Mouse (Mus musculus): Measurements from ENCODE around the gene Exoc3l. TPM values are rescaled to one million over a fixed set of nuclear protein-coding genes. Genes with fewer than 3 reads are reported as not detected.

The Exoc3l gene
- polyA plus RNA-seq, 1 experiment = 10.4 TPM

GRCm38 (mm10) chr8:105310118-105310517 is 14.2 kb upstream of the Exoc3l start:
- Histone ChIP-seq H3K4me3 (replicated peaks; ENCODE audit: control insufficient read depth, low read depth, low read length) (no peak overlapping the region), H3K4me1 (ENCODE audit: control insufficient read depth, insufficient read depth, low read length) (no peaks in the 10 kb centered on the region; the same call in none of the 2 replicates), H3K27ac (ENCODE audit: control insufficient read depth, insufficient read depth, low read depth, low read length, poor library complexity) (no peak overlapping the region)
- 94% methylated on average over 8 of the region's 8 CpGs for WGBS
- TF ChIP-seq POLR2A (IDR thresholded peaks at IDR 0.05; ENCODE audit: borderline replicate concordance, control insufficient read depth, low read depth, low read length) (no peak), CTCF (IDR thresholded peaks at IDR 0.05; ENCODE audit: control insufficient read depth, insufficient read depth, low read length) (no peak)

DNA sequence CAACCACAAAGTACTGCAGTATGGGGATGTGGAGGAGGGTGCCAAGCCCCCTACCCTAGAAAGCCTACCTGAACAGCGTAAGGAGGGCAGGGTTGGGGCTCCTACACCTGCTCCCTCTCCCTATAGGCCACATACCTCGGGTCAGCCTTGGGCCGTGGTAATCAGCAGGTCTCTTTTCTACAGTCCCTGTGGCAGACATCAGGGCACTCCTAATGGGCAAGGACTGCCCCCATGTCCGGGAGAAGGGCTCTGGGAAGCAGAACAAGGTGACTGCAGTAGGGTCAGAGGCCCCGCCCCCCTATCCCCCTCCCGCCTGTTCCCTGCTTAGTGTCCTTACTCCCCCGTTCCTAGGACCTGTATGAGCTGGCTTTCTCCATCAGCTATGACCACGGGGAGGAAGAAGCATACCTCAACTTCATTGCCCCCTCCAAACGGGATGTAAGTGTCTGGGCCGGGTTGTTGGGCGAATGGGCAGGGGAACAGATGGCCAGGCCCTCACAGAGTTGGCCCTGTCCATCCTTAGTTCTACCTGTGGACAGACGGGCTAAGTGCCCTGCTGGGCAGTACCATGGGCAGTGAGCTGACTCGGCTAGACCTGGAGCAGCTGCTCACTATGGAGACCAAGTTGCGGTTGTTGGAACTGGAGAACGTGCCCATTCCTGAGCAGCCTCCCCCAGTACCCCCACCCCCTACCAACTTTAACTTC is 13.4 kb upstream of the Exoc3l start:
- no peaks in the 10 kb centered on the region; the same call in none of the 2 replicates for H3K4me1 ChIP-seq (ENCODE audit: control insufficient read depth, insufficient read depth, low read length)
- 88% methylated on average over 15 of the region's 15 CpGs for WGBS
- H3K4me3 ChIP-seq (replicated peaks; ENCODE audit: control insufficient read depth, low read depth, low read length) = no peak overlapping the region
- no peak overlapping the region for H3K27ac ChIP-seq (ENCODE audit: control insufficient read depth, insufficient read depth, low read depth, low read length, poor library complexity)
- TF ChIP-seq POLR2A (IDR thresholded peaks at IDR 0.05; ENCODE audit: borderline replicate concordance, control insufficient read depth, low read depth, low read length) (no peak), CTCF (IDR thresholded peaks at IDR 0.05; ENCODE audit: control insufficient read depth, insufficient read depth, low read length) (no peak)

- no peak for TF ChIP-seq CTCF (IDR thresholded peaks at IDR 0.05; ENCODE audit: control insufficient read depth, insufficient read depth, low read length)
- TF ChIP-seq POLR2A (IDR thresholded peaks at IDR 0.05; ENCODE audit: borderline replicate concordance, control insufficient read depth, low read depth, low read length) = no peak
- no peak overlapping the region for H3K4me3 ChIP-seq (replicated peaks; ENCODE audit: control insufficient read depth, low read depth, low read length)
- no peaks in the 10 kb centered on the region; the same call in none of the 2 replicates for H3K4me1 ChIP-seq (ENCODE audit: control insufficient read depth, insufficient read depth, low read length)
- WGBS = 94% methylated on average over 10 of the region's 10 CpGs
- no peak overlapping the region for H3K27ac ChIP-seq (ENCODE audit: control insufficient read depth, insufficient read depth, low read depth, low read length, poor library complexity)
Observed at GRCm38 (mm10) chr8:105308428-105308827, 12.5 kb upstream of the Exoc3l start.

DNA sequence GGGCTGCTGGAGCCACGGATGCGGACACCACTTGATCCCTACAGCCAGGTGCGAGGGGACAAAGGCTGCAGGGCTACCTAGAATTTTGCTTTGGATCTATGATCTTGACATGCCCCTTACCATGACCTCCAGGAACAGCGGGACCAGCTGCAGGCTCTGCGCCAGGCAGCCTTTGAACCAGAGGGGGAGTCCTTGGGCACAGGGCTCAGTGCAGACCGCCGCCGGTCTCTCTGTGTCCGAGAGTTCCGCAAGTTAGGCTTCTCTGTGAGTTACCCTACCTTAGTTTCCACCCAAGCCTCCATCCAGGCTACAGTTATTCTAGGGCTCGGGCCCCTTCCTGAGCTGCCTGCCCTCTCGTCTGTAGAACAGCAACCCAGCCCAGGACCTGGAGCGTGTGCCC is 11.8 kb upstream of the Exoc3l start:
- no peak overlapping the region for H3K4me3 ChIP-seq (replicated peaks; ENCODE audit: control insufficient read depth, low read depth, low read length)
- TF ChIP-seq POLR2A (IDR thresholded peaks at IDR 0.05; ENCODE audit: borderline replicate concordance, control insufficient read depth, low read depth, low read length) (no peak), CTCF (IDR thresholded peaks at IDR 0.05; ENCODE audit: control insufficient read depth, insufficient read depth, low read length) (no peak)
- H3K27ac ChIP-seq (ENCODE audit: control insufficient read depth, insufficient read depth, low read depth, low read length, poor library complexity) = no peak overlapping the region
- 96% methylated on average over 13 of the region's 13 CpGs for WGBS
- H3K4me1 ChIP-seq (ENCODE audit: control insufficient read depth, insufficient read depth, low read length) = no peaks in the 10 kb centered on the region; the same call in none of the 2 replicates

DNA sequence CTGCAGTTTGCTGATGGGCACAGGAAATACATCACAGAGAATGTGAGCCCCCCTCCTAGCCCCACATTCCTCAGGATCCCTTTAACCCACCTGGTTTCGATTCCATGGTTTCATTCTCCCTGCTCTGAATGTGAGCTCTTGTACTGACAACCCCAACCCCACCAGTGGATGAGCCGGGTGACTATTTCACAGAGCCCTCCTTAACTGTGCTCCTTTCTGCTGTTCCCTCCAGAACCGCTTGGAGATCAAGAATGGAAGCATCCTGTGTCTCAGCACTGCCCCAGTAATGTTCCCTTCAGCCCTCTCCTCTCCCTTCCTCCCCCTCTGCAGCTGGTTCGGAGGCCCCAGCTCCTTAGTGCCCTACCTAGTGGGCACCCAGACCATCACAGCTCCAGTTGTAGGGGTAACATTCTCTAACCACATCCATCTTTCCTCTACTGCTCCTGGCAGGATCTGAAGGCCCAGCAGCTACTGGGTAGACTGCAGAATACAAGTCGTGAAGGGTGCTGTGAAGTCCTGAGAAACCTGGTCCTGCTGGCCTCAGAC is 10.3 kb upstream of the Exoc3l start:
- TF ChIP-seq CTCF (IDR thresholded peaks at IDR 0.05; ENCODE audit: control insufficient read depth, insufficient read depth, low read length) (no peak), POLR2A (IDR thresholded peaks at IDR 0.05; ENCODE audit: borderline replicate concordance, control insufficient read depth, low read depth, low read length) (no peak)
- WGBS = 41% methylated on average over 5 of the region's 5 CpGs
- H3K4me3 ChIP-seq (replicated peaks; ENCODE audit: control insufficient read depth, low read depth, low read length) = no peak overlapping the region
- no peaks in the 10 kb centered on the region; the same call in 1 of the 2 replicates for H3K4me1 ChIP-seq (ENCODE audit: control insufficient read depth, insufficient read depth, low read length)
- H3K27ac ChIP-seq (ENCODE audit: control insufficient read depth, insufficient read depth, low read depth, low read length, poor library complexity) = no peak overlapping the region

GRCm38 (mm10) chr8:105305211-105306145 is 9.6 kb upstream of the Exoc3l start, which contains the start of gene Elmo3:
Gene Elmo3, plus strand, starts transcription at chr8:105305601.
- WGBS = 9% methylated on average over 29 of the region's 30 CpGs
- no peak for TF ChIP-seq CTCF (IDR thresholded peaks at IDR 0.05; ENCODE audit: control insufficient read depth, insufficient read depth, low read length)
- TF ChIP-seq POLR2A (IDR thresholded peaks at IDR 0.05; ENCODE audit: borderline replicate concordance, control insufficient read depth, low read depth, low read length) = 0 out of 2 replicates have a peak, but pooled peaks have one; percentile 34
- H3K27ac ChIP-seq (ENCODE audit: control insufficient read depth, insufficient read depth, low read depth, low read length, poor library complexity) = peak within 1 kb of the TSS; percentile 7
- peak within 1 kb of the TSS; percentile 2 for H3K4me3 ChIP-seq (replicated peaks; ENCODE audit: control insufficient read depth, low read depth, low read length)
- H3K4me1 ChIP-seq (ENCODE audit: control insufficient read depth, insufficient read depth, low read length) = no peaks in the 10 kb centered on the region; the same call in 1 of the 2 replicates

DNA sequence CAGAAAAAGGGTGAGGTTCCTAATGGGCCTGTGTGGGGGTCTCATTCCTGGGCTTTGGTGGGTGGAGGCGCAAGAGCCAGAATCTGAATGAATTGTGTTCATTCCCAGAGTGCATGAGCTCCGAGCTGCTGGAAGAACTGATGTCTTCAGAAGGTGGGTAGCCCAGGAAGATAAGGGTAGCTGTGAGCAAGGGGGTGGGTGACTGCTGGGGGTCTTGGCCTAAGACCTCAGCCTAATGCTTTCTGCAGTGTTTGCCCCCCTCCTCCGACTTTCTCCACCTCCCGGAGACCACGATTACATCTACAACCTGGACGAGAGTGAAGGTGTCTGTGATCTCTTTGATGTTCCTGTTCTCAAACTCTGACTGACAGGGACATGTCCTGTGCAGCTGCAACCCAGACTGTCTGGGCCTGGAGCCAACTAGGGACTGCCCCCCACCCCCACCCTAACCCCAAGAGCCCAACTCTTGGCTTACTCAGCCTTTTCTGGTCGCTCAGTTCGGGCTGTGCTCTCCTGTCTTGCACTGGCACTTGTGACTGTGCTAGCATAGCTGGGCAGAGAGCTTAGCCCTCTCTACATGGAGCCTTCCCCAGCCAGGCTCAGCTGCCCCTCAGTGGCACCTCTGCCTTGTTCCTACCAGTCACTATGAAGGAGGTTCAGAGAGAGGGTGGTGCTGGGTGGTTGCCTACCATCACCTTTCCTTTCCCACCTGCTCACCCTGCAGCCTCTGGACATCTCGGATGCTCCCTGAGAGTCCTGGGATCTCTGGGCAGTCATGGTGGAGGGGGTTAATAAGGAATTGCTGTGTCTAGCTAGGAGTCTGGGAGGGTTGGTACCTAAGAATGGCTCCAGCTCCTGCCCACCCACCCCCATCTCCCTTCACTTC is 8.7 kb upstream of the Exoc3l start:
- H3K4me3 ChIP-seq (replicated peaks; ENCODE audit: control insufficient read depth, low read depth, low read length) = no peak overlapping the region
- 51% methylated on average over 9 of the region's 9 CpGs for WGBS
- H3K27ac ChIP-seq (ENCODE audit: control insufficient read depth, insufficient read depth, low read depth, low read length, poor library complexity) = no peak overlapping the region
- TF ChIP-seq POLR2A (IDR thresholded peaks at IDR 0.05; ENCODE audit: borderline replicate concordance, control insufficient read depth, low read depth, low read length) (no peak), CTCF (IDR thresholded peaks at IDR 0.05; ENCODE audit: control insufficient read depth, insufficient read depth, low read length) (no peak)
- no peaks in the 10 kb centered on the region; the same call in 1 of the 2 replicates for H3K4me1 ChIP-seq (ENCODE audit: control insufficient read depth, insufficient read depth, low read length)

Measured in bone marrow, adult 2 months (tissue).